Mouse (Mus musculus) limb, embryonic 15.5 days (tissue): ENCODE measurements around the gene Spdl1. TPM values are rescaled to one million over a fixed set of nuclear protein-coding genes. Genes with fewer than 3 reads are reported as not detected.

ENCODE experiments used
- ATAC-seq: fragments of 200-750 bp; cut with Nextera tagmentation; 2 replicates; pipeline ENCODE4 v1.8.0; 2017; ENCODE audit warnings: low read depth, moderate TSS enrichment; ENCODE audit not compliant: insufficient number of reproducible peaks, low FRiP score, low TSS enrichment
- H3K27ac ChIP-seq: fragments of 300-500 bp; sonication (generic); 2 replicates; pipeline ENCODE4 v1.5.1; 2015; ENCODE audit warnings: moderate library complexity, mild to moderate bottlenecking, inconsistent platforms
- H3K27me3 ChIP-seq: fragments of 300-500 bp; sonication (generic); 2 replicates; pipeline ENCODE4 v1.6.1; 2015; ENCODE audit warnings: inconsistent platforms
- H3K36me3 ChIP-seq: fragments of 300-500 bp; sonication (generic); 2 replicates; pipeline ENCODE4 v1.6.1; 2015; ENCODE audit warnings: inconsistent platforms
- H3K4me1 ChIP-seq: fragments of 300-500 bp; sonication (generic); 2 replicates; pipeline ENCODE4 v1.6.1; 2015; ENCODE audit warnings: inconsistent platforms
- H3K4me2 ChIP-seq: fragments of 300-500 bp; sonication (generic); 2 replicates; pipeline ENCODE4 v1.6.1; 2015; ENCODE audit warnings: mild to moderate bottlenecking, inconsistent platforms
- H3K4me3 ChIP-seq: fragments of 300-500 bp; sonication (generic); 2 replicates; pipeline ENCODE4 v1.5.1; 2015; ENCODE audit warnings: mild to moderate bottlenecking, inconsistent platforms
- H3K9ac ChIP-seq: fragments of 300-500 bp; sonication (generic); 2 replicates; pipeline ENCODE4 v1.6.1; 2015; ENCODE audit warnings: inconsistent platforms
- H3K9me3 ChIP-seq: fragments of 300-500 bp; sonication (generic); 2 replicates; pipeline ENCODE4 v1.6.1; 2016; ENCODE audit warnings: inconsistent platforms
- WGBS: fragments of 180-500 bp; shearing (Covaris S2); methylation state at CpG from one replicate; pipeline ENCODE4 v1.1.7; 2015; 5-methylcytosine and 5-hydroxymethylcytosine counted together
- polyA plus RNA-seq: library from polyadenylated mRNA; unstranded; fragments of >200 nt; fragmentation: Nextera tagmentation; extraction: Ambion mirVana; gene quantifications from 2 replicates; pipeline ENCODE4 v1.2.1, GENCODE M21; 2015

Gene Spdl1
- polyA plus RNA-seq, 1 experiment from 2014 or later, result 17.2 TPM

- no peak overlapping the region for H3K27ac ChIP-seq
- no peaks in the 10 kb centered on the region for H3K36me3 ChIP-seq
- H3K4me2 ChIP-seq, result no peak overlapping the region
- H3K4me3 ChIP-seq, result no peak overlapping the region
- ATAC-seq, result no peak
- 31% methylated on average over 4 of the region's 4 CpGs for WGBS
- H3K9me3 ChIP-seq, result no peaks in the 10 kb centered on the region
- no peak overlapping the region for H3K9ac ChIP-seq
- no peaks in the 10 kb centered on the region for H3K4me1 ChIP-seq
- no peaks in the 10 kb centered on the region for H3K27me3 ChIP-seq
Measured at GRCm38 (mm10) chr11:34796097-34796496, 37.3 kb downstream of the Spdl1 start.

- no peak for ATAC-seq
- Histone ChIP-seq H3K4me1 (no peaks in the 10 kb centered on the region), H3K27me3 (no peaks in the 10 kb centered on the region), H3K4me3 (no peak overlapping the region), H3K27ac (no peak overlapping the region), H3K9me3 (no peaks in the 10 kb centered on the region), H3K9ac (no peak overlapping the region), H3K4me2 (no peak overlapping the region), H3K36me3 (no peaks in the 10 kb centered on the region)
- 61% methylated on average over 8 of the region's 8 CpGs for WGBS
Measured at GRCm38 (mm10) chr11:34791872-34792271, 41.6 kb downstream of the Spdl1 start.

DNA sequence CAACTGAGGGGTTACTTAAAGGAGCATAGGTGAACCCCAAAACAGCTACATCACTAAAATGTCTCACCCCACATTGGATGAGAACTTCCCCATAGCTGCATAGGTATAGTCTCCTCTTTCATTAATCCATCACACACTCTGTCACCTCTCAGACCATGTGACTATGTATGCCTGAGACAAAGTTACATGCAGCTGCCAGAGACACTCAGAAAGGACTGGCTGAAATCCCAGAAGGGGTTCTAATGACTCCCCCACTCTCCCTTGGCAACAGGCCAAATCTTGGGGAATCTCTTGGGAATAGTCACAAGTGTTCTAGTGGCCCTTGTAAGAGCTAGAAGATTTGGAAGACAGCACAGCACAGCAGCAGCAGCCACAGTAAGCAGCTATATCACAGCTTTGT is 48.6 kb downstream of the Spdl1 start:
- Histone ChIP-seq H3K4me3 (no peak overlapping the region), H3K36me3 (no peaks in the 10 kb centered on the region), H3K4me1 (no peaks in the 10 kb centered on the region), H3K27ac (no peak overlapping the region), H3K4me2 (no peak overlapping the region), H3K9ac (no peak overlapping the region), H3K9me3 (no peaks in the 10 kb centered on the region), H3K27me3 (no peaks in the 10 kb centered on the region)
- no peak for ATAC-seq

- Histone ChIP-seq H3K4me3 (no peak within 1 kb of the TSS), H3K4me1 (no peaks in the 10 kb centered on the region), H3K27me3 (no peaks in the 10 kb centered on the region), H3K36me3 (no peaks in the 10 kb centered on the region), H3K9ac (no peak within 1 kb of the TSS), H3K9me3 (no peaks in the 10 kb centered on the region), H3K4me2 (no peak within 1 kb of the TSS), H3K27ac (no peak within 1 kb of the TSS)
- ATAC-seq, result no peak
- 85% methylated on average over 12 of the region's 12 CpGs for WGBS
Measured at GRCm38 (mm10) chr11:34783587-34784043, 49.8 kb downstream of the Spdl1 start, which contains the start of gene Dock2. Gene Dock2, minus strand, starts transcription at chr11:34783892.

GRCm38 (mm10) chr11:34782516-34783430 is 50.7 kb downstream of the Spdl1 start:
- Histone ChIP-seq H3K9me3 (no peaks in the 10 kb centered on the region), H3K36me3 (no peaks in the 10 kb centered on the region), H3K9ac (no peak overlapping the region), H3K4me1 (no peaks in the 10 kb centered on the region), H3K4me2 (no peak overlapping the region), H3K27me3 (no peaks in the 10 kb centered on the region), H3K27ac (no peak overlapping the region), H3K4me3 (no peak overlapping the region)
- WGBS, result 62% methylated on average over 8 of the region's 8 CpGs
- no peak for ATAC-seq

- Histone ChIP-seq H3K9ac (no peak overlapping the region), H3K4me1 (no peaks in the 10 kb centered on the region), H3K4me2 (no peak overlapping the region), H3K27me3 (no peaks in the 10 kb centered on the region), H3K36me3 (no peaks in the 10 kb centered on the region), H3K4me3 (no peak overlapping the region), H3K27ac (no peak overlapping the region), H3K9me3 (no peaks in the 10 kb centered on the region)
- ATAC-seq, result no peak
- 80% methylated on average over 2 of the region's 2 CpGs for WGBS
Measured at GRCm38 (mm10) chr11:34780786-34781185, 52.7 kb downstream of the Spdl1 start.

DNA sequence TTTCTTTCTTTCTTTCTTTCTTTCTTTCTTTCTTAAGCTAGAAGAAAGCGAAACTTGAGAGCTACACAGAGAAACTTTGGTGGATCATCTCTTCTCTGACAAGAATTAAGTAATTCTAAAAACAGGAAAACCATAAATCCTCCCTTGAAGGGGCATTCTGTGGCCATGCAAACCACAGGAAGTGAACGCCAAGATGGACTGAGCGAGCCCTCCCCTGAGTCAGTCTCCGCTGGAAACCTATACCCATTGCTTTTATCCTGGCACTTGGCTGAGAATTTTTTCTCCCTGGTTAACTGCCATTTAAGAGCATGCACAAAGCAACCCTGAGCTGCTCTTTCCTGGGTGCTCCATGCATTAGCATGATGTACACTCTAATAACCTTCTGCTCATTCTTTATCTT is 53.5 kb downstream of the Spdl1 start:
- 85% methylated on average over 4 of the region's 4 CpGs for WGBS
- no peak overlapping the region for H3K27ac ChIP-seq
- ATAC-seq, result no peak
- H3K9ac ChIP-seq, result no peak overlapping the region
- no peaks in the 10 kb centered on the region for H3K27me3 ChIP-seq
- H3K36me3 ChIP-seq, result no peaks in the 10 kb centered on the region
- no peak overlapping the region for H3K4me2 ChIP-seq
- H3K4me3 ChIP-seq, result no peak overlapping the region
- H3K4me1 ChIP-seq, result no peaks in the 10 kb centered on the region
- H3K9me3 ChIP-seq, result no peaks in the 10 kb centered on the region

GRCm38 (mm10) chr11:34778351-34778750 is 55.1 kb downstream of the Spdl1 start:
- Histone ChIP-seq H3K4me1 (no peaks in the 10 kb centered on the region), H3K4me3 (no peak overlapping the region), H3K9ac (no peak overlapping the region), H3K9me3 (no peaks in the 10 kb centered on the region), H3K4me2 (no peak overlapping the region), H3K27me3 (no peaks in the 10 kb centered on the region), H3K27ac (no peak overlapping the region), H3K36me3 (no peaks in the 10 kb centered on the region)
- no peak for ATAC-seq
- WGBS, result 83% methylated on average over 3 of the region's 3 CpGs

DNA sequence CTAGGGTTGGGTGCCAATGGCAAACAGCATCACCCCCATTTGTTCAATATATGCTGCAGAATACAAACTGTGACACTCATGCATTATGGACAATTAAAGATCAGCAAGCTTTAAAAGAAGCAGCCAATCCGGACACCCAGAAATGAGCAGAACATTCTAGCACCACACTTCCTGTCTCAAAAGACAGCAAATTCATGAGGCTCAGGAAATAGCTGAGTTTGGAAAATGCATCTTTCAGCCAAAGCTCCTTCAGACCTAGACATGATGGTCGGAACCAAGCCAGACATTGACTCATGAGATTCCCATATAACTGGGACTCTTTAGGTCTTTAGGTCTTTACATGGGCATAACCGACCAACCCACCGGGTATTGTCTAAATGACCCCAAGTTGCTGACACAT is 55.9 kb downstream of the Spdl1 start:
- no peak overlapping the region for H3K9ac ChIP-seq
- whole genome bisulfite sequencing, result 89% methylated on average over 4 of the region's 4 CpGs
- H3K36me3 ChIP-seq, result no peaks in the 10 kb centered on the region
- no peaks in the 10 kb centered on the region for H3K9me3 ChIP-seq
- no peak overlapping the region for H3K27ac ChIP-seq
- H3K4me2 ChIP-seq, result no peak overlapping the region
- H3K4me1 ChIP-seq, result no peaks in the 10 kb centered on the region
- no peak for ATAC-seq
- H3K27me3 ChIP-seq, result no peaks in the 10 kb centered on the region
- H3K4me3 ChIP-seq, result no peak overlapping the region

- H3K9me3 ChIP-seq, result no peaks in the 10 kb centered on the region
- no peak for ATAC-seq
- H3K9ac ChIP-seq, result no peak overlapping the region
- no peak overlapping the region for H3K27ac ChIP-seq
- no peaks in the 10 kb centered on the region for H3K27me3 ChIP-seq
- H3K4me1 ChIP-seq, result 0 out of 2 replicates have a peak, but pooled peaks cover 3% of the 10 kb centered on the region
- H3K4me2 ChIP-seq, result no peak overlapping the region
- 48% methylated on average over 2 of the region's 2 CpGs for WGBS
- no peak overlapping the region for H3K4me3 ChIP-seq
- no peaks in the 10 kb centered on the region for H3K36me3 ChIP-seq
Measured at GRCm38 (mm10) chr11:34776054-34776453, 57.4 kb downstream of the Spdl1 start.

- 74% methylated on average over 2 of the region's 2 CpGs for WGBS
- no peak overlapping the region for H3K9ac ChIP-seq
- 0 out of 2 replicates have a peak, but pooled peaks cover 3% of the 10 kb centered on the region for H3K4me1 ChIP-seq
- ATAC-seq, result no peak
- H3K27me3 ChIP-seq, result no peaks in the 10 kb centered on the region
- no peaks in the 10 kb centered on the region for H3K36me3 ChIP-seq
- H3K4me2 ChIP-seq, result no peak overlapping the region
- H3K4me3 ChIP-seq, result no peak overlapping the region
- no peaks in the 10 kb centered on the region for H3K9me3 ChIP-seq
- H3K27ac ChIP-seq, result no peak overlapping the region
Measured at GRCm38 (mm10) chr11:34774636-34775035, 58.8 kb downstream of the Spdl1 start.

DNA sequence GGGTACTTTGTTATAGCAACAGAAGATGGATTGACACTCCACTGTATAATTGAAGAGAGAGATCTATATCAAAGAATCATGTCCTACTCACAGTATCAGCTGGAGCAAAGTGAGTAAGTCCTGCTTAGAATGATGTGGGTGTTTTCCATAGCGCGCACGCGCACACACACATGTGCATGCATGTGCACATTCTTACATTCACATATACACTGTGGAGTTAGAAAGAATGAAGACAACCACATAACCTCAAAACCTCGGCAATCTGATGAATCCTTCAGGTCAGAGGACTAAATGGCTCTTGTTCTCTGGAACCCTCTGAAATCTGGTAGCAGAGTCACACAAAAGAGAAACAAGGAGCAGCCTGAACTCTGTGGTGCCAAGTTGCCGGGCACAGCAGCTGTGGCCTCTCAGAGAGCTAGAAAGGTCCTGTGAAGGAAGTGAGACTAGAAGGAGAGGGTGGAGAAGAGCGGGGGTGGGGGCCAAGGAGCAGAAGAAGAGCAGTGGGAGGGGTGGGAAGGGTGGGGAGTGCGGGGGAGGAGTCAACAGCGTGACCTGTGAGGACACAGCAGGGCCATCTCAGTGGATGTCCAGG is 60.0 kb downstream of the Spdl1 start:
- 86% methylated on average over 9 of the region's 9 CpGs for WGBS
- no peak for ATAC-seq

More for the DNA sequence above, 60.0 kb downstream of the Spdl1 start:
- no peak overlapping the region for H3K27ac ChIP-seq
- H3K27me3 ChIP-seq, result no peaks in the 10 kb centered on the region
- H3K36me3 ChIP-seq, result no peaks in the 10 kb centered on the region
- no peak overlapping the region for H3K4me2 ChIP-seq
- no peak overlapping the region for H3K4me3 ChIP-seq
- H3K4me1 ChIP-seq, result 0 out of 2 replicates have a peak, but pooled peaks cover 3% of the 10 kb centered on the region
- no peaks in the 10 kb centered on the region for H3K9me3 ChIP-seq
- H3K9ac ChIP-seq, result no peak overlapping the region
